Mouse (Mus musculus) MEL-GATA-1-ER (cell line): ENCODE measurements around the gene Timm8a2.

Source experiments
- DNase-seq: peaks from one replicate; pipeline ENCODE4 v3.0.0-alpha.2; 2012; ENCODE audit warnings: low read depth; ENCODE audit errors: extremely low read depth

Gene Timm8a2

GRCm38 (mm10) chr14:122011768-122012167 lies 22.7 kb upstream of the Timm8a2 start:
- no peak for DNase-seq

- DNase-seq, result no peak
Observed at GRCm38 (mm10) chr14:122012193-122012592, 22.3 kb upstream of the Timm8a2 start.

- DNase-seq, result no peak
Observed at GRCm38 (mm10) chr14:122012814-122013213, 21.7 kb upstream of the Timm8a2 start.

DNA sequence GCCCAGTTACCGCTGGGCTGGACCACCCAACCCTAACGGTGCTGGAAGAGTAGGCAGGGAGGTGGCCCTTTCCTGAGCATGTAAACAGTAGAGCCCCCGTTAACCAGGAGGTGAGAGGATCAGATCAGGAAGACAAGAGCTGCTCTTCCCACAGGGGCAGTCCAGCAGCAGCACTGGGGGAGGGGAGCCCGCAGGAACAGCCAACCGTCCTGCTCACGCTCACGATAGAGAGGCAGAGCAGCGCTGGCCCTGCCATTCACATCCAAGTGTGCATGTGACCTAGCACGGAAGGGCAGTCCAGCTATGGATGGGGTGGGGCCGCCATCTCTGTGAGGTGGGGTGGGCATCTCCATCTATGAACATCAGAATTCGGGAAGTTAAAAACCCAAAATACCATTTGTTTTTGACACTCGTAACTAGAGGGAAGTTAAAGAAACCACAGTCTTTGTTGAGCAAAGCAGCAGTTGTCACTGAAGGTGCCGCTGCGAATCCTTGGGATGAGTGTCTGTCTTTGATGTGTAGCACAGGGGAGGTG lies 21.0 kb upstream of the Timm8a2 start:
- no peak for DNase-seq

DNA sequence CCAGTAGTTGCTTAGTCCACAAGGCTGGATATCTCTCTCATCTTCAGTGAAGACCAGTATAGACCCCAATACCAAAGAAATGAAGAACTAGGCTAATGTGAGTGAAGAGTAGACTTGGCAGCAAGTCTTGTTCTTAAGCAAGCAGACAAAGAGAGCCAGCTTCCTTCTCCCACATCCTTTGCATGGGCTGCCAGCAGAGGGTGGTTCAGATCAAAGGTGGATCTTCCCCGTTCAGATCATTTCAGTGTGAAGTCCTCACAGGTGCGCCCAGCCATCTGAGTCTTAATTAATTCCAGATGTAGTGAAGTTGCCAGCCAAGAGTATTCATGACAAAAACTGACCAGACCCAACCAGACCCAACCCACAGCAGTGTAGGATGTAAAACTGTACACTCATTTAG lies 16.5 kb upstream of the Timm8a2 start:
- DNase-seq, result no peak

- no peak for DNase-seq
Observed at GRCm38 (mm10) chr14:122019389-122019788, 15.1 kb upstream of the Timm8a2 start.

- DNase-seq, result no peak
Observed at GRCm38 (mm10) chr14:122020567-122020966, 13.9 kb upstream of the Timm8a2 start.

DNA sequence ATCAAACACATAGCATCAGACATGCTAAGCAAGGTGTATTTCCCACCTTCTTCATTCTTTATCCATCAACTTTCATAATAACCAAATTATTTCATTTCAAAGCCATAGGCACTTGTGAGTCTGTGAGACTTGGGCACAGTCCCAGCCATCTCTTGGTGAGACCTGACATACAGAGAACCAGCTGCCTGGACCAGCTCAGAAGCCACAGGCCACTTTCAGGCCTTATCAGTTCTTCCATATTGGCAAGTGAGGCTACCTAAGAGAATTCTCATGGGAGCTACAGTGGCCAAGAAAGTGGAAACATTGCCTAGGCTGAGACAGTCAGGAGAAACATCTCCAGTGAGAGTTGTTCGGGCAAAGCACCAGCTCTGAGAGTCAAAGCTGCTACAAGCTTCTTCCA lies 11.4 kb upstream of the Timm8a2 start:
- no peak for DNase-seq

GRCm38 (mm10) chr14:122023928-122024327 lies 10.5 kb upstream of the Timm8a2 start:
- DNase-seq, result peak; percentile 86

GRCm38 (mm10) chr14:122028926-122029745 lies 5.3 kb upstream of the Timm8a2 start:
- DNase-seq, result no peak

GRCm38 (mm10) chr14:122029851-122030250 lies 4.6 kb upstream of the Timm8a2 start:
- no peak for DNase-seq

- no peak for DNase-seq
Observed at GRCm38 (mm10) chr14:122032045-122032444, 2.4 kb upstream of the Timm8a2 start.

DNA sequence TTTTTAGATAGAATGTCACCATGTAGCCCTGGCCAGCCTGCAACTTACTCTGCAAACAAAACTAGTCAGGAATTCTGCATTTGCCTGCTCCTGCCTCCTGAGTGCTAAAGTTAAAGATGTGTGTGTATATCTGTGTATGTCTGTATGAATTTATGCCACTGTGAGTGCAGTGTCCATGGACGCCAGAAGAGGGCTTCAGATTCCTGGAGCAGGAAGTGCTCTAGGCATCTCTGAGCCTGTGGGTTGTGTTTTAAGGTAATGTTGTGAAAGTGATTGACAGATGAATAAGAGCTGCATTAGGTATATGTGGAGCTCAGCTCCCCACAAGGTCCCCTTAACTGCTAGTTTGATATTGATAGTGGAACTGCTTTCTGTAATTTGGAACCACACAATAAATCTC lies 707 bp downstream of the Timm8a2 start:
- DNase-seq, result no peak

- DNase-seq, result no peak
Observed at GRCm38 (mm10) chr14:122035860-122036259, 1.4 kb downstream of the Timm8a2 start.

DNA sequence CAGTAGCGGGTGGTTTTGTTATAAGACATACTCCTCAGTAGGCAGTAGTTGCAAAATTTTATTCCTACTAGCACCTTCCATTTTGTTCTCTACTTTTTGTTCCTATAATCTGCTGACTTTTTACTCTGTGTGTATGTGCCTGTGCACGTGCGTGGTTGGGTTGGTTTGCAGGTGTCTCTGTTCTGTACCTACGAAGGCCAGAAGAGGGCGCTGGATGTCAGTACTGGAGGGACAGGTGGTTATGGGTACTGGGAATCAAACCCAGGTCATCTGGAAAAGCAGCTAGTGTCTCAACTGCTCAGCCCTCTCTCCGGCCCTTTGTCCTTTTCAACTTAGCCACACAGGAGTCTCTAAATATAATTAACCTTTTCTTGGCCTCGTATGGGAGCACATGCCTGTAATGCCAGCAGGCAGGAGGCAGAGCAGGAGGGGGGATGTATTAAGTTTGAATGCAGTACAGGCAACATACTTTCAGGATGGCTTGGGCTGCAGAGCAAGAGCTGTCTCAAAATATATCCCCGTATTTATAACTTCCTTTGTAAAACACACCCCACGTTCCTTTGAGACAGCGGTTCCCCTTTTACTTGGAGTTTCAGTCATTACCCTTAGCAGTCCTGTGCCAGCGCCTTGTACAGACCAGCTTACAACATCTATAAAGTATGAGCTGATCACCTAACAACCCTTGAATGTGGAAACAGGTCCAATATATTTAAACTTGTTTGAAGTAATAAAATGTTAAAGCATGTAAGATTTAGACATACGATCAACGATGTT lies 4.6 kb downstream of the Timm8a2 start:
- DNase-seq, result no peak

DNA sequence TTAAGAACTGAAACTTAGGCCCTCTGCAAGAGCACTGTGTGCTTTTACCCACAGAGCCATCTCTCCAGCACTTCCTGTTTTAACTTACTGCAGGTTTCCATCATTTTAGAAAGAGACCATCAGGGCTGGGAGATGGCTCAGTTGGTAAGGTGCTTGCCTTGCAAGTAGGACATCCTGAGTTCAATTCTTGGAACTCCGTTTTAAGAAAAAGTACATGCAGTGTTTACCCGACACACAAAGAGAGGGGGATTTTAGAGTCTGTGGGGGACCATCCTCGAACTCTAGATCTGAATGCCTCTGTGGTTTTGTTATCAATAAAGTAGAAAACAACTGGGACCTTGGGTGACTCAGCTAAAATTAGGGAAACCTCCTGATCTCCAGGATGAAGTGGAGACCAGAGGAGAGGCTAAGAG lies 6.9 kb downstream of the Timm8a2 start:
- DNase-seq, result peak; percentile 66

- DNase-seq, result no peak
Observed at GRCm38 (mm10) chr14:122042142-122042694, 7.7 kb downstream of the Timm8a2 start.

DNA sequence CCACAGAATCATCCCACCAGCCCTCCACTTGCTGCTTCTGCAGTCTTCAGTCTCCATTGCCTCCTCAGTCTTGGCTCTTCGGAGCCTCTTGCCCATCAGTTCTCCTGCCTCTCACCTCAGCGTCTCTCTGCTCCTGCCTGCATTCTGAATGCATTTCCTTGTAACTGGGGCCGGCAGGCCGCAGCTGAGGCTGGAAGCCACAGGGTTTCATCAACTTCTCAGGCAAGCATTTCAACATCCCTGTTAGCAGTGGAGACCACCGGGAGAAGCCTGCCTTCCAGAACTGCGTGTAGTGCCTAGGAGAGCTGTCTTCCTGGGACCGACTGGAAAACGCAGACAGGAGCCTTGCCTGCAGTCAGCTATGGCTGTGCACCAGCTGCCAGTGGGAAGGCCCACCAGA lies 13.3 kb downstream of the Timm8a2 start:
- DNase-seq, result no peak

DNA sequence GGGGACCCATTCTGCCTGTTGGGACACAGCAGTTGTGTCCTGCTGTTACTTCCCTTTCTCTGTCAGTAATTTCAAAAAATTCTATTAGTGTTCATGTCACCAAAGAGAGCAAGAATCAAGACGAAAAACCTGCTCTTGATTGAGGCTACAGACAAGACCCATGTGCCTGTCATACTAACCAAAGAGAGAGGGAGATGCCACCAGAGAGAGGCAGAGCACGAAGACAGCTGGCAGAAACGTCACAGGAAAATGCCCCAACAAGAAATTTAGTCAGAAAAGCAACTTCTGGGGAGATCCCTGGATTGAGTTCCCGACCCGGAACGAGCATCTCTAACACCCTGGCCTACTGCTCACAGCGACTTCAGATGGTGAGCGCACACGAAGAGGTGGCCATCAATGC lies 14.3 kb downstream of the Timm8a2 start:
- no peak for DNase-seq

- no peak for DNase-seq
Observed at GRCm38 (mm10) chr14:122052896-122053635, 18.6 kb downstream of the Timm8a2 start.

DNA sequence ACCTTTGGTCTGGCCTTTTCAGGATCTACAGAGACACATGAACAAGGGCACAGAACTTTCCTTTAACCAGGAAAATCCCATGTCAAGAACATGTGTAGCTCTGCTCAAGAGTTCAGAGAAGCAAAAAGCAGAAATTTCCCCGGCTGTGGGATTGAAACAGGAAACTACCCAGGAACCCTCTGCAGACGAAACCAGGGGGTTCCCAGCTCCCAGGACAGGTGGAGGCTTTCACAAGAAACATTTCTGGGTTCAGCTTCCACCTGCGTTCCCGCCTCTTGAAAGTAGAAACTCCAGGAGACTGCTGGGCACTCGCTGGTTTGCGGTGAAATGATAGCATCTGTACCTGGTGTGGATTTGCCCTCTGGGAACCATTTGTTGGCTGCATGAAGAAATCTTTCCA lies 22.4 kb downstream of the Timm8a2 start:
- no peak for DNase-seq
